Mouse (Mus musculus) hindbrain, embryonic 10.5 days (tissue): Measurements from ENCODE around the gene Mau2. TPM values are rescaled to one million over a fixed set of nuclear protein-coding genes. Genes with fewer than 3 reads are reported as not detected.
"Not testable (repeated sequence)": the region's sequence is repeated elsewhere in the genome, so short reads cannot be mapped to it uniquely, and the experiment has no call there.

Experiments used
- DNase-seq: peaks from one replicate; pipeline ENCODE4 v3.0.0-alpha.2; 2017; ENCODE audit warnings: low spot score
- H3K27ac ChIP-seq: fragments of 300-500 bp; sonication (generic); 2 replicates; pipeline ENCODE4 v1.5.1; 2016; ENCODE audit warnings: mild to moderate bottlenecking, moderate library complexity
- H3K27me3 ChIP-seq: fragments of 300-500 bp; sonication (generic); 2 replicates; pipeline ENCODE4 v1.6.1; 2016; ENCODE audit warnings: mild to moderate bottlenecking; ENCODE audit not compliant: poor library complexity, insufficient read depth, severe bottlenecking
- H3K36me3 ChIP-seq: fragments of 300-500 bp; sonication (generic); 2 replicates; pipeline ENCODE4 v1.6.1; 2016; ENCODE audit warnings: mild to moderate bottlenecking, moderate library complexity
- H3K4me1 ChIP-seq: fragments of 300-500 bp; sonication (generic); replicated peaks from 2 replicates; pipeline ENCODE4 v1.6.1; 2016; ENCODE audit warnings: mild to moderate bottlenecking
- H3K4me3 ChIP-seq: fragments of 300-500 bp; sonication (generic); 2 replicates; pipeline ENCODE4 v1.5.1; 2016; ENCODE audit warnings: mild to moderate bottlenecking, moderate library complexity
- H3K9me3 ChIP-seq: fragments of 300-500 bp; sonication (generic); 2 replicates; pipeline ENCODE4 v1.6.1; 2016; ENCODE audit warnings: mild to moderate bottlenecking, moderate library complexity
- WGBS: fragments of 180-500 bp; shearing (Covaris S2); methylation state at CpG from one replicate; pipeline ENCODE4 v1.1.7; 2016; 5-methylcytosine and 5-hydroxymethylcytosine counted together
- polyA plus RNA-seq: library from polyadenylated mRNA; unstranded; fragments of >200 nt; fragmentation: Nextera tagmentation; extraction: Ambion mirVana; gene quantifications from 2 replicates; pipeline ENCODE4 v1.2.1, GENCODE M21; 2016

Gene Mau2
- polyA plus RNA-seq, 1 experiment from 2014 or later, result 66.8 TPM

DNA sequence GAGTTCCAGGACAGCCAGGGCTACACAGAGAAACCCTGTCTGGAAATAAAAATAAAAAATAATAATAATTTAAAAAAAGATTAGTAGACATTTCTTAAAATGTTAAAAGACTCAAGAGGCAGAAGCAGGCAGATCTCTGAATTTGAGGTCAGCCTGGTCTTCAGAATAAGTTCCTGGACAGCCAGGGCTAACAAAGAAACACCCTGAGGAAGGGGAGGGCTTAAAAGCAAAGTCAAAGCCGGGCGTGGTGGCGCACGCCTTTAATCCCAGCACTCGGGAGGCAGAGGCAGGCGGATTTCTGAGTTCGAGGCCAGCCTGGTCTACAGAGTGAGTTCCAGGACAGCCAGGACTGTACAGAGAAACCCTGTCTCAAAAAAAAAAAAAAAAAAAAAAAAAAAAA lies 53.6 kb downstream of the Mau2 start:
- H3K27ac ChIP-seq, H3K27me3 ChIP-seq, H3K9me3 ChIP-seq, H3K4me3 ChIP-seq, DNase-seq, H3K4me1 ChIP-seq: not testable (repeated sequence)
- H3K36me3 ChIP-seq, result peaks cover 15% of the 10 kb centered on the region
- 95% methylated on average over 7 of the region's 7 CpGs for WGBS

DNA sequence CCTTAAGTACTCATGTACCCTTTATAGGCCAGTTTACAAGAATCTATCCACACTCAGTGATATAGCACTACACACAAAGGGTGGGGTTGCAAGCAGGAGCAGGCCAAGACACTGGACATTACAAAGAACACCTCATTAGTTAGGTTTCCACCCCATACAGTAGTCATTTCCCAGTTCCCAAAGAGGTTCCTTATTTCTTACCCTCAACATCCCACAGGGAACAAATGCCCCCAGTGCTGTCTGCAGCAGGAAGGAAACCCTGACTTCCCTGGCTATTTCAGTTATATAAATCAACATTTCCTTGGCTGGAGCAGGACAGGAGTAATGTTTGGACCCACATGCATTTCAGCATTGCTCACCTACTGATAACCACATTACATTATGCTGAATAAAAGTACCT lies 54.8 kb downstream of the Mau2 start:
- no peak for DNase-seq
- H3K4me1 ChIP-seq, result no peaks in the 10 kb centered on the region
- peaks cover 8% of the 10 kb centered on the region for H3K36me3 ChIP-seq
- no peaks in the 10 kb centered on the region for H3K9me3 ChIP-seq
- no peaks in the 10 kb centered on the region for H3K27me3 ChIP-seq
- no peak overlapping the region for H3K4me3 ChIP-seq
- no peak overlapping the region for H3K27ac ChIP-seq

DNA sequence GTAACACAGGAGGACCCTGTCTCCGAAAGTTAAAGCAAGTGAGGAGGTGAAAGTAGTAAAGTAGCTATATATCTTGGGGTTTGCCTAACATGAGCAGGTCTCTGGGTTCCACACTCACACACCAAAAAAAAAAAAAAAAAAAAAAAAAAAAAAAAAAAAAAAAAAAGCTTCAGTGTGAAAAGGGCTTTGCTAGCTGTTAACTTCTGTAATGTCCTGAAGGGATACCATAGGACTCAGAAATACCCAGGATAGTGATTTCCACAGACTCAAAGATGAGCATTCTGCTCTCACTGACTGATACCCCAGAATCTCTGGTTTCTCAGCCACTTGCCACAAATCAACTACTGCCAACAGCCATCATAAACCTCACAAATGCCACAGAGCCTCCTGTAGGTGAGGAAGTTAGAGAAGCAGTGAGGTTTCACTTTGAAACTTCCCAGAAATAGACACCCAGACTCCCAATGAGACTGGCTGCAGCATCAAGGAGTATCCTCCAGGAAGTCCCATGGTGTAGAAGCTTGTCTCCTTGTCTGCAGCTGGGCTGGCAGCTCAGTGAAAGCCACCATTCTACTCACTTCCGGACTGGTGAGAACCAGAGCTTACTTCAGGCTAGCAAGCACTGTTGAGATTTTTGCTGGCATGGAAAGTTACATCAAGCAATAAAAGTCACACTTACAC lies 57.5 kb downstream of the Mau2 start:
- Histone ChIP-seq H3K4me3 (no peak overlapping the region), H3K4me1 (no peaks in the 10 kb centered on the region), H3K27ac (no peak overlapping the region), H3K9me3 (no peaks in the 10 kb centered on the region), H3K36me3 (no peaks in the 10 kb centered on the region), H3K27me3 (no peaks in the 10 kb centered on the region)
- DNase-seq, result no peak
- 90% methylated on average over 2 of the region's 2 CpGs for WGBS

DNA sequence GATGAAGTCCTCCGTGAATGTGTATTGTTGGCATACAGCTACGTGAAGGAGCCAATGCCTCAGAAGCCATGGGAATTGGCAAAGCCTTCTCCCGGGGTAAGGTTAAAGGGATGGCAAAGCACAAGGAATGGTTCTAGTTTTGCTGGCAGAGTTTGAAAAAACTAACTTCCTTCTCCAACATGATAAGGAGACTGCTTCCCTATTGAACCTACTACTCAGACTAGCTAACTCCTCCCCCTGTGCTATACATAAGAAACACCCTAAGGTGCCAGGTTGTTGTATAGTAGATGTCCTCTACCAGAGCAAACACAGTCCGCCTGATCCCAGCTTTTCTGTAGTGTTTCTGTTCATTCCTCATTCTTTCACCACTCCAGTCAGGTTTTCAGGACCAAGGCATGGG lies 64.1 kb downstream of the Mau2 start:
- Histone ChIP-seq H3K4me3 (no peak overlapping the region), H3K27me3 (no peaks in the 10 kb centered on the region), H3K9me3 (no peaks in the 10 kb centered on the region), H3K36me3 (no peaks in the 10 kb centered on the region), H3K4me1 (peaks cover 10% of the 10 kb centered on the region), H3K27ac (no peak overlapping the region)
- no peak for DNase-seq
- 94% methylated on average over 4 of the region's 4 CpGs for WGBS

DNA sequence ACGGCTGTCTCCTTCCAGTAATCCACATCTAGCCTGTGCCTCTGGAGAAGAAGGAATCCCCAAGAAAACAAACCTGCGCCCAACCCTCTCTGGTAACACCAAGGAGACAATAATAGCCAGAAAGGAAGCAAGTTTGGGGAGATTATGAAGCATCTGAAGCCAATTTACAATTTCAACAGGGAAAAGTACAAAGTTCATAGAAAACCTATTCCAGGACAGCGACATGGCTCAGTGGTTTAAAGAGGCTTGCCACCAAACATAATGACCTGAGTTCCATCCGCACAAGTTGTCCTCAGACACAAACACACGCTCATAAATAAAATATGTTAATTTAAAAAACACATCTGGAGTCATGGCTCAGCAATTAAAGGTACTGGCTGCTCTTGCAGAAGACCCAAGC lies 67.7 kb downstream of the Mau2 start:
- H3K27me3 ChIP-seq, result no peaks in the 10 kb centered on the region
- H3K36me3 ChIP-seq, result peaks cover 4% of the 10 kb centered on the region
- H3K4me3 ChIP-seq, result peak overlapping the region; percentile 99
- no peaks in the 10 kb centered on the region for H3K9me3 ChIP-seq
- WGBS, result 38% methylated on average over 5 of the region's 5 CpGs
- no peak for DNase-seq
- peak overlapping the region; percentile 97 for H3K27ac ChIP-seq
- peaks cover 45% of the 10 kb centered on the region for H3K4me1 ChIP-seq

DNA sequence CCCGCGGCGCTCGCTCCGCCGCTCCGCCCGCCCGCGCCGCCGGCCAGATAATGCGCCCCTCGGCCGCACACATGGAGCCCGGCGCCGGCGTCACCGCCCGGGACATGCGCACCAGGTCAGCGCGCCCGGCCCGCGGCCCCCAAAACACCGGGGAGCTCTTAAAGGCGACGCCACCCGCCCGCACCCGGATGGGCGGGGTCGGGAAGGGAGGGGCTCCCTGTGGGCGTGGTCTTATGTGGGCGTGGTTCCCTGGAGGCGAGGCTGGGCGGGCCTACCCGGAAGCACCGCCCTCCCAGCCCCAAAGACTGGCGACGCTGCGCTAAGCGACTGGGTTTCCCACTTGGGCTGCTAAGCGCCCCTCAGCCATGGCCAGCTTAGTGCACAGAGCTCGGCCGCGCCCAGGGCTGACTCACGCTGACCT lies 68.3 kb downstream of the Mau2 start:
- Histone ChIP-seq H3K36me3 (peaks cover 10% of the 10 kb centered on the region), H3K4me3 (peak overlapping the region; percentile 99), H3K27me3 (no peaks in the 10 kb centered on the region), H3K27ac (peak overlapping the region; percentile 97), H3K4me1 (peaks cover 45% of the 10 kb centered on the region), H3K9me3 (no peaks in the 10 kb centered on the region)
- peak; percentile 96 for DNase-seq
- WGBS, result under 1% methylated on average over 50 of the region's 50 CpGs

DNA sequence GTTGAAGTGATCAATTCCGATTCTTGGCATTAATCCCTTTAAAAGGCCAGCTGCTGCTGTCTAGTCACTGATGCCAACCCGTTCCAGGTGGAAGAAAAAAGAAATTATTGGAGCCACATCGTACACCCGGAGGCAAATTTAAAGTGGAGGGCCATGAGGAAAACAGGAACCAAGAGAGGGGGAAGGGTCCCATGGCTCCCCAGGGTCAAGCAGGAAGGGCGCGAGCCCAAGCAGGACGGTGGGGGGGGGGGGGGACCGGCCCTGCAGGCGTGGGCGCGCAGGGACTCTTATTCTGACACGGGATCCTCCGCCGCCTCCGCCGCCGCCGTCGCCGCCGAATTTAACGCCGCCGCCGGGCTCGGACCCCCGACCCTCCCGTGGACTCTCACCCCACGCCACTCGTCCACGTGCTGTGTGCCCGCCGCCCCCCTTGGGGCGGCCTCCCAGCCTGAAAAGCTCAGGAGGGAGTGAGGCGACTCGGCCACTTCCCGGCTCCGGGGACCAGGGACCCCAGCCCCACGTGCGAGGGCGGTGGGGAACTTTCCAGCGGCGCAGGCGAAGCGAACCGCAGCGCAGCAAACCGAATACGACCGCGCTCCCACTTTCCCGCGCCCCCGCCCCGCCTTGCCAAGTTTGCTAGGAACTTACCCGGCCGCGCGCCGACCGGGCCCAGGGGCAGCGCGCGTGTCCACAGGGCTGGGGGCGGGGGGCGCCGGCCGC lies 68.9 kb downstream of the Mau2 start:
- under 1% methylated on average over 68 of the region's 68 CpGs for WGBS
- H3K4me1 ChIP-seq, result peaks cover 45% of the 10 kb centered on the region

DNA sequence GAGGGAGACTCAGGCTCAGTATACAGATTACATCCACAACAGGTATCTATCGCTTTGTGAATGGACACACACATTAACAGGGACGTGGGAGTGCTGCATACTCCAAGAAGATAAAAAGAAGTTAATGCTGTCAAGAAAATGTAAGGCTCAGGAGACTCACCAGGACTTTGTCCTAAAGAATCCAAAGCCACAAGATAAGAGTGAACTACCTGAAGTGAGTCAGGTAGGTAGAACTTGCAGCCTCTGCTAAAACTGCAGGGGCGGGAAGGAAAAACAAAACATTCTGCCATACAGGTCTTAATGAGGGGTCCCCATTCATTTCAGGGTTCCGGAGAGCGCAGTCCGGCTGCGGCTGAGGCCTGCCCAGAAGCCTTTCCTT lies 69.5 kb downstream of the Mau2 start:
- Histone ChIP-seq H3K4me1 (peaks cover 45% of the 10 kb centered on the region), H3K9me3 (no peaks in the 10 kb centered on the region), H3K36me3 (peaks cover 13% of the 10 kb centered on the region), H3K27ac (peak overlapping the region; percentile 97), H3K4me3 (peak overlapping the region; percentile 99), H3K27me3 (no peaks in the 10 kb centered on the region)
- WGBS, result 17% methylated on average over 7 of the region's 7 CpGs
- no peak for DNase-seq

More for the DNA sequence above, 68.9 kb downstream of the Mau2 start:
- H3K4me3 ChIP-seq, result peak overlapping the region; percentile 99
- H3K36me3 ChIP-seq, result peaks cover 13% of the 10 kb centered on the region
- peak; percentile 69 for DNase-seq
- no peaks in the 10 kb centered on the region for H3K27me3 ChIP-seq
- H3K27ac ChIP-seq, result peak overlapping the region; percentile 97
- no peaks in the 10 kb centered on the region for H3K9me3 ChIP-seq

DNA sequence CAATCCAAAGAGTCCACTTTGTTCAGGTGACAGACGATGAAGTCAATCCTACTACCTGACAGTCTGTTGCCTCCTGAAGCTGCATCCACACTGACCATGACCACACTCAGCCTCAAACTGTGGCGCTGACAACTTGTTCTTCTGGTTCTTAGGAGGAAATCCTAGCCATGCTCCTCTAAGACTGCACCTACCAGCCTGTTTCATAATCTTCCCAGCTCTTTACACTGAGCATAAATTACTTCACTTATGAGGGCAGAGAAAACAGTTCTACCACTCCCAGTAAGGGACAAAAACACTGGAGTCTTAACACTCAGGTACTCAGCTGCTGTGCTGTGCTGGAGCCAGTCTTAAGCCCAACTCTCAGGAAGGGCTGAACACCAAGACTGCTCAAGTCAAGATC lies 71.7 kb downstream of the Mau2 start:
- WGBS, result 89% methylated on average over 2 of the region's 2 CpGs
- peak overlapping the region; percentile 31; the same call in 1 of the 2 replicates for H3K27ac ChIP-seq
- no peaks in the 10 kb centered on the region for H3K9me3 ChIP-seq
- H3K36me3 ChIP-seq, result peaks cover 17% of the 10 kb centered on the region
- peak overlapping the region; percentile 28; the same call in 1 of the 2 replicates for H3K4me3 ChIP-seq
- H3K4me1 ChIP-seq, result peaks cover 50% of the 10 kb centered on the region
- no peak for DNase-seq
- no peaks in the 10 kb centered on the region for H3K27me3 ChIP-seq

DNA sequence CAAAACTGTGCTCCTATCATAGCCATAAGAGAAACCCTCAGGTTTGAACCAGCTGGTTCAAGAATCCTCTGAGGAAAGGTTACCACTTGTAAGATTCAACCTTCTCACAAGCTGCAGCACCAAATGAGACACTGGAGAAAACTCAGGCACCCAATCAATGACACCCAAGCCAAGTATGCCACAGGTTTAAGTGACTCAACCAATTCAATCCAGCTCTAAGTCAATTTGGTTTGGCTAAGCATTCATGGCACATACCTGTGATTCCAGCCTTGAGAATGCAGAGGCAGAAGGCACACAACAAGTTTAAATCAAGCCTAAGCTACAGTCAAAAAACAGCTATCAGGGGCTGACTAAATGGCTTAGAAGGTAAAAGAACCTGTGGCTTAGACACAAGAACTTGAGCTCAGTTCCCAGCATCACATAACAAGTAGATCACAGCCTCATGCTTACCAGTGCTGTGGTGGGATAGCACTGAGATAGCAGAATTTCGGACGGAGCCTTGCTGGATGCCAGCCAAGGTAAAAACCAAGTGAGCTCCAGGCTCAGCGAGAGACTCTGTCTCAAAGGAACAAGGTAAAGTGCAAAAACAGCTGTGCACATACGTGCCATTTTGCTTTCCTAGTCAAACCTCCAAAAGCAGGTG lies 75.1 kb downstream of the Mau2 start:
- no peak overlapping the region for H3K4me3 ChIP-seq
- 96% methylated on average over 4 of the region's 4 CpGs for WGBS
- H3K4me1 ChIP-seq, result peaks cover 31% of the 10 kb centered on the region
- no peak for DNase-seq
- no peak overlapping the region for H3K27ac ChIP-seq
- H3K9me3 ChIP-seq, result no peaks in the 10 kb centered on the region
- H3K27me3 ChIP-seq, result no peaks in the 10 kb centered on the region
- peaks cover 44% of the 10 kb centered on the region for H3K36me3 ChIP-seq

Other genes starting within 250 kb of the Mau2 start
- 10.4 and 16.5 TPM in 2 replicates for gene Gmip, start 234.1 kb downstream of the Mau2 start, polyA plus RNA-seq
- gene Lpar2, start 220.3 kb downstream of the Mau2 start, polyA plus RNA-seq, result 0.63 and 0.73 TPM in 2 replicates
- 39.8 and 49.9 TPM in 2 replicates for gene Pbx4, start 210.2 kb downstream of the Mau2 start, polyA plus RNA-seq
- gene Cilp2, start 155.0 kb downstream of the Mau2 start, polyA plus RNA-seq, result 0.44 and 0.47 TPM in 2 replicates
- 4.7 and 4.8 TPM in 2 replicates for gene Tssk6, start 140.6 kb downstream of the Mau2 start, polyA plus RNA-seq
- 166 and 177 TPM in 2 replicates for gene Ndufa13, start 140.2 kb downstream of the Mau2 start, polyA plus RNA-seq
- 4.9 and 7.3 TPM in 2 replicates for gene Yjefn3, start 140.0 kb downstream of the Mau2 start, polyA plus RNA-seq
- gene Gatad2a, start 46.4 kb downstream of the Mau2 start, polyA plus RNA-seq, result 46.9 and 50.3 TPM in 2 replicates
- gene Sugp1, start 79 bp upstream of the Mau2 start, polyA plus RNA-seq, result 51.3 and 54.2 TPM in 2 replicates
- gene Tm6sf2, start 30.2 kb upstream of the Mau2 start, polyA plus RNA-seq, result 0.56 and 0.88 TPM in 2 replicates
- 0.12 and 0.20 TPM in 2 replicates for gene Hapln4, start 40.7 kb upstream of the Mau2 start, polyA plus RNA-seq
- gene Ncan, start 78.1 kb upstream of the Mau2 start, polyA plus RNA-seq, result 20.2 and 67.1 TPM in 2 replicates
- gene Nr2c2ap, start 88.6 kb upstream of the Mau2 start, polyA plus RNA-seq, result 37.0 and 38.0 TPM in 2 replicates
- 19.5 and 20.6 TPM in 2 replicates for gene Rfxank, start 96.4 kb upstream of the Mau2 start, polyA plus RNA-seq
- gene Borcs8, start 96.8 kb upstream of the Mau2 start, polyA plus RNA-seq, result 46.9 and 48.3 TPM in 2 replicates
- 0.58 and 0.76 TPM in 2 replicates for gene Mef2b, start 97.0 kb upstream of the Mau2 start, polyA plus RNA-seq
- 56.2 and 64.9 TPM in 2 replicates for gene Tmem161a, start 129.6 kb upstream of the Mau2 start, polyA plus RNA-seq
- gene Slc25a42, start 169.6 kb upstream of the Mau2 start, polyA plus RNA-seq, result 2.6 and 3.5 TPM in 2 replicates
- gene Sugp2, start 191.5 kb upstream of the Mau2 start, polyA plus RNA-seq, result 56.1 and 58.2 TPM in 2 replicates
- 39.7 and 40.9 TPM in 2 replicates for gene Armc6, start 191.7 kb upstream of the Mau2 start, polyA plus RNA-seq
- 107 and 108 TPM in 2 replicates for gene Homer3, start 240.1 kb upstream of the Mau2 start, polyA plus RNA-seq